Mouse (Mus musculus) left cerebral cortex, postnatal 4 days (tissue): Measurements from ENCODE around the gene Cyp2d12. TPM values are rescaled to one million over a fixed set of nuclear protein-coding genes. Genes with fewer than 3 reads are reported as not detected.
"Not testable (repeated sequence)": the region's sequence is repeated elsewhere in the genome, so short reads cannot be mapped to it uniquely, and the experiment has no call there.

Experiments
- DNase-seq: peaks from one replicate; pipeline ENCODE4 v3.0.0-alpha.2; 2022
- intact Hi-C: fragments of 180-260 bp; cut with DNase I; formaldehyde crosslinking; loops from one replicate; pipeline ENCODE4 v1.15.1; 2025
- microRNA-seq: library from miRNA; unstranded; fragments of <30 nt; microRNA quantifications from one replicate; pipeline ENCODE4 v1.2.0, GENCODE M21; 2022
- total RNA-seq, 2 experiments: library from RNA; stranded (reverse); gene quantifications; 2 replicates each; pipeline ENCODE4 v1.2.3; 2021

The Cyp2d12 gene
- total RNA-seq, result not detected

DNA sequence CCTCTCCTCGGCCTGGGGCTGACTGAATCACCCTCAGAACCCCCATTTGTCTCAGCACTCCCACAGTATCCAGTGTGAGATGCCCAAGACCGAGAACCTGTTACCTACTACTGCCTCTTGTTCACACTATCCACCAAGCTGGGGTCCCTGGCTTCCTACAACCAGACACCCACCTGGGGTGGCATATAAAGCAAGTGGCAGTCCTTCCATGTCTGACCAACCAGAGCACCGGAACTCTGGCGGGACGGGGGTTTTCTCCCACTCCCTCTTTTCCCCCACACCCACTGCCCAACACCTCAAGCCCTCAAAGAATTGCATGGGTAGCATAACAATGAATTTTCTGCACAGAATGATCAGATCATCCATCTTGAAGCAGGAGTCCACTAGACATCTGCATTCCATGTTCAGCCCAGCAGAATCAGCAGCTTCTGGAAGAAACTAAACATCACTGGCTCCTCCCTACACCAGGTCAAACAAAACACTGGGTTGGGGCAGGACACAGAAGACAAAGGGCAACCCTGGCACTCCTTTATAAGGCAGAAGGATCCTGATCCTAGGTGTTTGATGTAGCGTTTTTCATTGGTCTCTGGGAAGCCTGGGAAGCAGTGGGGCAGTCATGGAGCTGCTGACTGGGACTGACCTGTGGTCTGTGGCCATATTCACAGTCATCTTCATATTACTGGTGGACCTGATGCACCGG lies at the start of gene Cyp2d12:
Cyp2d12 (plus strand) TSS at position 542 of the 700 bp plus-strand sequence.
- intact Hi-C loops, result no loop called here
- DNase-seq, result no peak

DNA sequence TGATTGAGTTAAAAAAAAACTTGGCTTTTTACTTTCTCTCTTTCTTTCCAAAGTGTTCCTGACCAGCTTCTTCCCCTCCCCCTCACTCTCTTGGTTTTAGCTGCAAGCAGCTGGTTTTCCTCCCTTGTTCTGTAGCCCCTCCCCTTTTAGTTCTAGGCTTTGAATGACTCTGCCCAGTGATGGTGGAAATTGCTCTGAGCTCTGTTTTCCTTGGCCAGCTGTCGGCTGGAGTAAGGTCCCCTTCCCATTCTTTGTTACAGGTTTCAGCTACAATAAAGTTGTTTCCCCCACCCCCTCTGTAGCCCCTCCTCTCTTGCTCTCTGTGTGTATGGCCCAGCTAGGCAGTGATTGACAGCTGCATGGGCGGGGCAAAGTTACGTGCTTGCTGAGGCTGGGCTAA lies 47.9 kb upstream of the Cyp2d12 start:
- intact Hi-C loops, result no loop called here
- no peak for DNase-seq

DNA sequence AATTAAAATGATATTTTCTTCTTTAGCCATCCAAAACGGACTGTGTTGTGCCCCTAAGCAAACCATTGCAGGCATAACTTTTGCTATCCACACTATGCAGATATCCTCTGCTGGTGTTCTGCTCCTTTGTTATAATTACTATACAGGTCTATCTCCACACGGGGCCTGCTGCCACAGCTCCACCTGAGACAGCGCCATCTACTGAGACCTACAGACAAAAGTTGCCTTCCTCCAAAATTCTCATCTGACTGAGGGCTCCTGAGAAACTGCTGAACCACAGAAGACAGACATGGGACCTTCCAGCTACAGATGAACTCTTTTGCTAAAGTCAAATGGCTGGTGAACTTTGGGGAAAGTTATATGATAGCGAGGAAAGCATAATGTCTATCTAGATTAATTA lies 47.1 kb upstream of the Cyp2d12 start:
- intact Hi-C loops, DNase-seq: not testable (repeated sequence)

DNA sequence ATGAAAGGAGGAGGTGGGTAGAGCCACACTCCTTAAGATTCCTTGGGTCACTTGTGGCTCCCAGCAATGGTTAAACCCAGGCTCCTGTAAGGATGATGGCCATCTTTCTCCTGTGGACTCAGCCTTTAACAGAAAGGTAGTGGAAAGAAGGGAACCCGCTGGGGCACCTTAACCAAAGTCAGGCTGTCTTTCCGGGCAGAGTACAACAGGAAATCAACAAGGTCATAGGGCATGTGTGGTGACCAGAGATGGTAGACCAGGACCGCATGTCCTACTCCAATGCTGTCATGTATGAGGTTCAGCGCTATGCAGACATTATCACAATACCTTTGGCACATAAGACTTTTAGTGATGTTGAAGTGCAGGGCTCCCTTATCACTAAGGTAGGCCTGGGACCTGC lies 45.4 kb upstream of the Cyp2d12 start:
- intact Hi-C loops, DNase-seq: not testable (repeated sequence)

DNA sequence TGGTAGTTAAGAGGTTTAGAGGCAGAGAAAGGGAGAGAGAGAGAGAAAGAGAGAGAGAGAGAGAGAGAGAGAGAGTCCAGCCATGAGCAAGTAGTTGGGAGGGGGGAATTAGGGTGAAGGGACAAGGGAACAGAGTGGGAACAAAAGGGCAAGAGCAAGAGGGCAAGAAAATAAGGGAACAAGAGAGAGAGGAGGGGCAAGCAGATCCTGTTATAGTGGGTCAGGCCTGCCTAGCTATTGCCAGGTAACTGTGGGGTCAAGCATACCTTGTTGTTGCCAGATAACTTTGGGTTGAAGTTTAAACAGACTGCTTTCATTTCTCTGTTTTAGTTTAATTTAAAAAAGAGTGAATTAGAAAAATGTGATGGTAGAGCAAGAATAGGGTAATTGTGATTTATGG lies 44.4 kb upstream of the Cyp2d12 start:
- DNase-seq, intact Hi-C loops: not testable (repeated sequence)

DNA sequence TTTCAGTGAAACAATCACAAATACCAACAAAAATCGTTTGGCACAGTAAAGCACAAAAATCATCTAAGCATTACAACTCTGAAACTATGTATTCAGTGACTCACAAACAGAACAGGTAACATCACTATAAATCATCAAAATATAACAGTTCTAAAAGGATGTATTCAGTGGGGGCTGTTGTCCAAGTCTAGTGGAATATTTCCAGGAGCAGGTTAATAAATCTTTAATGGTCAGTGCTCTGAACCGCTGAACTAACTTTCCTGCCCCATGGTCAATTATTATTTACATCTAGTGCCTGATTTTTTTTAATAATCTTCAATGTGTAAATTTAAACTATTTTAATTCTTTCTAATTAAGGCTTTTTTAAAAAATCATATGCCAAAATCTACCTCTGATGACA lies 42.8 kb upstream of the Cyp2d12 start:
- DNase-seq, intact Hi-C loops: not testable (repeated sequence)

DNA sequence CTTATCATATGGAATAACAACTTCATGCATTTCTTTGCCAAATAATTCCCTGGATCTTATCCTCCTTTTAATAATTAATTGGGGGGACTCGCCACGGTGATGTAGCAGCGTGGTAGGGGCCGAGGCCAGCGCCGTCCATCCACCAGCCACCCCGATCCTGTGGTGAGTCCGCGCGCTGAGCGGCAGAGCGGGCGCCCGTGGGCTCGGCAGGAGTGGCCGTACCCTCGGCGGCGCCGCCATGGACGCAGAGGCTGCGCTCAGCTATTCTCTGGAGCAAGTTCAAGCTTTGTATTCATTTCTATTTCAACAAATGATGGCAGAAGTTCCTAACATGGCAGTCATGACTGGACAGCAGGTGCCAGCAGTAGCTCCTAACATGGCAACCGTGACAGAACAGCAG lies 38.7 kb upstream of the Cyp2d12 start:
- intact Hi-C loops, DNase-seq: not testable (repeated sequence)

DNA sequence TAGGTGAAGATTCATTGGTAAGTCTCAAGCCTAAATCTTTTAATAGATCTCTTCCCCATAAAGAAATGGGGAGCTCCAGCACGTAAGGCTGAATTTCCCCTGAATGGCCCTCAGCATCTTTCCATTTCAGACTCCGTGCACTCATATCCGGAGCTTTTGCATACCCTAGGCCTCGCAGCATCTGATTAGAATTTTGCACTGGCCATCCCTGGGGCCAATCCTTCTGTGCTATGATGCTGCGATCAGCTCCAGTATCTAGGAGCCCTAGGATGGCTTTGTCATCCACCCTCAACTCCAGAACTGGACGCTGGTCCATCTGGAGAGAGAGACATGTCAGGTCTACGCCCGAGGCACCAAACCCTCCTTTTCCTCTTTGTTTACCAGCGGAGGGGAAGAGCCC lies 27.5 kb upstream of the Cyp2d12 start:
- DNase-seq, intact Hi-C loops: not testable (repeated sequence)

DNA sequence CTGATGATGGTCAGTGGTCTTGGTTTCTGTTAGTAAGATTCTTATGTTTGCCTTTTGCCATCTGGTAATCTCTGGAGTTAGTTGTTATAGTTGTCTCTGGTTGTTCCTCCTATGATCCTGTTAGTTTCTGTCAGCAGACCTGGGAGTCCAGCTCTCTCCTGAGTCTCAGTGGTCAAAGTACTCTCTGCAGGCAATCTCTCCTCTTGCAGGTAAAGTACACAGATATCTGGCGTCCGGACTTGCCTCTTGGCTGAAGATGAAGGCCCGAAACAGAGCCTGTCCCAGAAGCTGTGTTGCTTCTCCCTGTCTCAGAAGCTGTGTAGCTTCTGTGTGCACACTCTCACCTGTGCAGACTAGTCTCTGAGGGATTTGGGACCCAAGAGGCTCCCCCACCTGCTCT lies 22.2 kb upstream of the Cyp2d12 start:
- DNase-seq, intact Hi-C loops: not testable (repeated sequence)

DNA sequence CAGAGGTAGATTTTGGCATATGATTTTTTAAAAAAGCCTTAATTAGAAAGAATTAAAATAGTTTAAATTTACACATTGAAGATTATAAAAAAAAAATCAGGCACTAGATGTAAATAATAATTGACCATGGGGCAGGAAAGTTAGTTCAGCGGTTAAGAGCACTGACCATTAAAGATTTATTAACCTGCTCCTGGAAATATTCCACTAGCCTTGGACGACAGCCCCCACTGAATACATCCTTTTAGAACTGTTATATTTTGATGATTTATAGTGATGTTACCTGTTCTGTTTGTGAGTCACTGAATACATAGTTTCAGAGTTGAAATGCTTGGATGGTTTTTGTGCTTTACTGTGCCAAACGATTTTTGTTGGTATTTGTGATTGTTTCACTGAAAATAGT lies 11.9 kb upstream of the Cyp2d12 start:
- intact Hi-C loops, DNase-seq: not testable (repeated sequence)

DNA sequence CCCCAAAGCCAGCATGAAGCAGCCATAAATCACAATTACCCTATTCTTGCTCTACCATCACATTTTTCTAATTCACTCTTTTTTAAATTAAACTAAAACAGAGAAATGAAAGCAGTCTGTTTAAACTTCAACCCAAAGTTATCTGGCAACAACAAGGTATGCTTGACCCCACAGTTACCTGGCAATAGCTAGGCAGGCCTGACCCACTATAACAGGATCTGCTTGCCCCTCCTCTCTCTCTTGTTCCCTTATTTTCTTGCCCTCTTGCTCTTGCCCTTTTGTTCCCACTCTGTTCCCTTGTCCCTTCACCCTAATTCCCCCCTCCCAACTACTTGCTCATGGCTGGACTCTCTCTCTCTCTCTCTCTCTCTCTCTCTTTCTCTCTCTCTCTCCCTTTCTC lies 10.3 kb upstream of the Cyp2d12 start:
- DNase-seq, intact Hi-C loops: not testable (repeated sequence)

DNA sequence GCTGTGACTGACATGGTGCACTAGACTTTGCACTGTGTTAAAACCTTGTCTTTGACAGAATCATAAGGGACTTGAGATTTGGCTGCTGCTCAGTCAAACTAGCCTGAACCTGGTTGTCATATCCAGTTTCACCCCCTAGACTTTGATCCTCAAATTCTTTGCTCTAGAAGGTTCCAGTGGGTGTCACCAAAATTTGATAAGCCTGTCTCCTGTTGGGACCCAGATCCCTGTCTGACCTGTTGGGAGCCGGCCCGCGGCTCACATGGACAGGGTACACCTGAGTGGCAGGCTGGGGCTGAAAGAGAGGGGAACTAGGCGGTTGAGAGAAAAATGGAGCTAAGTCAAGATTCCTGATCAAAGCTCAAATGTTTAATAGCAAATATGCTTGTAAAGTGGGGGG lies 7.1 kb upstream of the Cyp2d12 start:
- intact Hi-C loops, DNase-seq: not testable (repeated sequence)

DNA sequence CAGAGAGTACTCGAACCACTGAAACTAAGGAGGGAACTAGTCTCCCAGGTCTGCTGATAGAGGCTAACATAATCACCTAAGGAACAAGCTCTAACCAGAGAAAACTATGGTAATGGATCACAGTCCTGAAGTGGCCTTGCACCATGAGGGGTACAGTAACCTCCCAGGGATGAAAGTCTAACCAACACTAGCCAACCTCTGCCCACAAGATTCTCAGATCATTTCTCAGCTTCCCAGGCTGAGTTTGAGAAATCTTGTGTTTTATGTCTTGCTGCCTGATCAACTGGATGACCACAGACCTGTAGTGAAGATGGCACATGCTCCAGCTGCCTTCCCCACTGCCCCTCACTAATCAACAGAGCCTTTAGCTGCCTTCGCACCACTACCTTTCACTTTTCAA lies 1.7 kb upstream of the Cyp2d12 start:
- DNase-seq, intact Hi-C loops: not testable (repeated sequence)

DNA sequence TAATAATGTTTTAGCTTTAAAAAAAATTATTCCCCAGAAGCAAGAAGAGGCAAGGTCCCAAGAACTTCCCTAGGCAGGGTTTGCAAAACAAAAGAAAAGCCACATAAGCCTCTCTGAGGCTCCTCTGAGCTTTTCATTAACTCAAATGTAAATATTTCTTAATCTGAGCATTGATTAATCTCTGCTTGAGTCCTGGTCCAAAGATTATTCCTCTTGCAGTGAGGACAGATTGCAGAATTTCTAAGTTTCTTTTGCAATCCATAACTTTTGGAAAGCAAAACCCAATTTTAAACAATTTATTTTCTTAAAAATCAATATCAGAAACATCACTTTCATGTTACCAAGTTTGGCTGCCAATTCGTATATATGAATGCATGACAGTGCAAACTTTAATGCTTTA lies 18.0 kb downstream of the Cyp2d12 start:
- no peak for DNase-seq
- intact Hi-C loops, result no loop called here

DNA sequence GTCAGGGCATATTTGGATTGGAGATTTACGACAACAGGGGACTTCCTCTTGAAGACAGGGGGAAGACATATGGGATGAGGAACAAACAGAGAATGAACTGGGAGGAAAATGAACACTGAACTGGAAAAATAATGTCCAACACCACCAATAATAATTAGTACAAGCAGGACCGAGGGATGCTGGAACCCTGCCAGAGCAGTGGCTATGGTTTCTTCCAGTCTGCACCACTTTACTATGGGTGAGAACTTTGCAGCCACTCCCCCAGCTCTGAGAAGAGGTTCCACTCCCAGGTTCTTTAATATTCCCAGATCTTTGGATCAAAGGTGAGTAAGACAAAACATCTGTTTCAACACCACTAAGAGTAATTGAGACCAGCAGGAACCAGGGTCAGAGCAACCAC lies 24.2 kb downstream of the Cyp2d12 start:
- peak; percentile 7 for DNase-seq
- intact Hi-C loops, result no loop called here

DNA sequence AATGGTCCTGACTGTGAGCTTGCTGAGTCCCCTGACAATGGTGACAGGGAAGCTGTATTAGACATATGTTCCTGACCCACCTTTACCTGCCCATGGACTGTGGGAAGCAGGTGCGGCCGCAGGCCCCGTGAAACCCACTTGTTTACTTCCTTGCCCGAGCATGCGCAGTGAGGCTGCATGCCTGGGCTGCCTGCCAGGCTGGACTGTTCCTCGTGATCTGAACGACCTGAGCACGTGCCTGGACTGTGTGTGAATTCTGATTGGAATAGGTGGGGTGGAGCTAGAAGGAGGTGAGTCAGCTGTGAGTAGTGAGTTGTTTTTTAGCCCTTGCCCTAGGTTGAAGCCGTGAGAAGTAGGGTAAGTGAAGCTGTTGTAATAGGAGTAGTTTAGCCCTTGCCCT lies 27.7 kb downstream of the Cyp2d12 start:
- no peak for DNase-seq
- intact Hi-C loops, result no loop called here

Small RNA genes within 50 kb of the gene (microRNA-seq; reads per million reads assigned to microRNA genes)
- not detected for gene Gm27924
- not detected for gene Gm28023

Other genes starting within 250 kb of the Cyp2d12 start
- gene Naga, start 216.1 kb upstream of the Cyp2d12 start, total RNA-seq, result 10 to 100 TPM; 32.1 to 33.6 TPM
- gene Pheta2, start 216.1 kb upstream of the Cyp2d12 start, total RNA-seq, result 1 to 10 TPM; 1.1 to 1.2 TPM
- gene Smdt1, start 216.1 kb upstream of the Cyp2d12 start, total RNA-seq, result 100 to 1,000 TPM; 122 to 125 TPM
- gene Ndufa6, start 200.8 kb upstream of the Cyp2d12 start, total RNA-seq, result 100 to 1,000 TPM; 161 to 174 TPM
- gene Cyp2d22, start 174.8 kb upstream of the Cyp2d12 start, total RNA-seq, result 1 to 10 TPM; 5.3 to 7.0 TPM
- gene Cyp2d11, start 161.1 kb upstream of the Cyp2d12 start, total RNA-seq, result not detected
- not detected for gene Cyp2d10, start 147.9 kb upstream of the Cyp2d12 start, total RNA-seq
- not detected for gene Cyp2d9, start 121.6 kb upstream of the Cyp2d12 start, total RNA-seq
- not detected for gene Cyp2d34, start 65.9 kb downstream of the Cyp2d12 start, total RNA-seq
- not detected for gene Cyp2d40, start 209.1 kb downstream of the Cyp2d12 start, total RNA-seq
- under 1 TPM in 1 of 2 experiments, not detected in 1; 0.40 TPM for gene Cyp2d26, start 239.2 kb downstream of the Cyp2d12 start, total RNA-seq